Mouse (Mus musculus): Measurements from ENCODE around the gene Lipt2. TPM values are rescaled to one million over a fixed set of nuclear protein-coding genes. Genes with fewer than 3 reads are reported as not detected.

Gene Lipt2
- polyA plus RNA-seq, 1 experiment = 1.5 TPM

DNA sequence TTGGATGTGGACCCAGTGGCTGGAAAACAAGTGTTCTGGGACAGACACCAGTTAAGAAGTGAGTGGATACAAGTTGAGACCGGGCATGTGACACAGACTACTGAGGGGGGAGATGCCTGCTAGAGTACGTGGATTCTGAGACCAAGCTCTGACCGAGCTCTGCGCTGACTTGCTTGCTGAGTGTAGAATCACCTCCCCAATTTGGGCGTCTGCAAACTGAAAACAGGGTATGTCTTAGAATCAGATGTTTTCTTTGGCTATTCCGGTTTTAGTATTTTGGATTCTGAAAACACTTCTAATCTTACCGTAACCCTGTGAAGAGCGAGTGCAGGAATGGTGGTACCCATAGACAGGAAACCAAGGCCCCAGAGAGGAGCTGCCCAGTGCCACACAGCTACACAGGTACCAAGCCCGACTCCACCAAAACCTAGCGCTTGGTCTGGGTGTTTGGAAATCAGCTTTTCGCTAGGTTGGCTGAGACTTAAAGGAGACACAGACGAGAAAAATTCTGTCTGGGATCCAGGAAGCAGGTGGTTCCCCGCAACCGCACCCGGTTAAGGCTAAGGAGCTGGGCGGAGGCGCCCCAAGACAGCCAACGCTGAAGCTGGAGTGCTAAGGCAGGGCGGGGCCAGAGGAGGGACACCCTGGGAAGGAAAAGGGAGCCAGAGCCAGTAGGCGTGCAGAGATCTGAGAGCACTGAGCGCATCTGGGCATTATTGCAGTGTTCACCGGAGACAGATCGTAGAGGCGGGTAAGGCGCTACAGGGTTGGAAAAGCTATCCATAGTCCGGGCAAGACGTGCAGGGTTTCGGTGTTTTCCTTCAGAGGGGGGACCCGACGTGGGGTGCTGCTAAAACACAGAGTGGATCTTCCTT is 19.2 kb downstream of the Lipt2 start:
- WGBS = 5% methylated on average over 30 of the region's 30 CpGs
- Histone ChIP-seq H3K4me1 (ENCODE audit: control insufficient read depth, insufficient read depth, low read length) (no peaks in the 10 kb centered on the region; the same call in none of the 2 replicates), H3K27ac (ENCODE audit: control insufficient read depth, insufficient read depth, low read depth, low read length, poor library complexity) (no peak overlapping the region), H3K4me3 (replicated peaks; ENCODE audit: control insufficient read depth, low read depth, low read length) (peak overlapping the region; percentile 19)
- no peak for TF ChIP-seq CTCF (IDR thresholded peaks at IDR 0.05; ENCODE audit: control insufficient read depth, insufficient read depth, low read length)
- no peak for TF ChIP-seq POLR2A (IDR thresholded peaks at IDR 0.05; ENCODE audit: borderline replicate concordance, control insufficient read depth, low read depth, low read length)

- TF ChIP-seq POLR2A (IDR thresholded peaks at IDR 0.05; ENCODE audit: borderline replicate concordance, control insufficient read depth, low read depth, low read length) (no peak), CTCF (IDR thresholded peaks at IDR 0.05; ENCODE audit: control insufficient read depth, insufficient read depth, low read length) (no peak)
- 7% methylated on average over 15 of the region's 15 CpGs for WGBS
- Histone ChIP-seq H3K4me1 (ENCODE audit: control insufficient read depth, insufficient read depth, low read length) (no peaks in the 10 kb centered on the region; the same call in none of the 2 replicates), H3K27ac (ENCODE audit: control insufficient read depth, insufficient read depth, low read depth, low read length, poor library complexity) (no peak overlapping the region), H3K4me3 (replicated peaks; ENCODE audit: control insufficient read depth, low read depth, low read length) (peak overlapping the region; percentile 19)
These were observed 19.8 kb downstream of the Lipt2 start for GRCm38 (mm10) chr7:100178891-100179233.

GRCm38 (mm10) chr7:100179394-100179793 is 20.3 kb downstream of the Lipt2 start:
- Histone ChIP-seq H3K4me3 (replicated peaks; ENCODE audit: control insufficient read depth, low read depth, low read length) (no peak overlapping the region), H3K27ac (ENCODE audit: control insufficient read depth, insufficient read depth, low read depth, low read length, poor library complexity) (no peak overlapping the region), H3K4me1 (ENCODE audit: control insufficient read depth, insufficient read depth, low read length) (no peaks in the 10 kb centered on the region; the same call in none of the 2 replicates)
- no peak for TF ChIP-seq POLR2A (IDR thresholded peaks at IDR 0.05; ENCODE audit: borderline replicate concordance, control insufficient read depth, low read depth, low read length)
- WGBS = 45% methylated on average over 7 of the region's 7 CpGs

- WGBS = 59% methylated on average over 7 of the region's 7 CpGs
- no peaks in the 10 kb centered on the region; the same call in none of the 2 replicates for H3K4me1 ChIP-seq (ENCODE audit: control insufficient read depth, insufficient read depth, low read length)
- no peak overlapping the region for H3K4me3 ChIP-seq (replicated peaks; ENCODE audit: control insufficient read depth, low read depth, low read length)
- no peak overlapping the region for H3K27ac ChIP-seq (ENCODE audit: control insufficient read depth, insufficient read depth, low read depth, low read length, poor library complexity)
- TF ChIP-seq CTCF (IDR thresholded peaks at IDR 0.05; ENCODE audit: control insufficient read depth, insufficient read depth, low read length) (no peak), POLR2A (IDR thresholded peaks at IDR 0.05; ENCODE audit: borderline replicate concordance, control insufficient read depth, low read depth, low read length) (no peak)
These were observed 20.8 kb downstream of the Lipt2 start for GRCm38 (mm10) chr7:100179836-100180407.

DNA sequence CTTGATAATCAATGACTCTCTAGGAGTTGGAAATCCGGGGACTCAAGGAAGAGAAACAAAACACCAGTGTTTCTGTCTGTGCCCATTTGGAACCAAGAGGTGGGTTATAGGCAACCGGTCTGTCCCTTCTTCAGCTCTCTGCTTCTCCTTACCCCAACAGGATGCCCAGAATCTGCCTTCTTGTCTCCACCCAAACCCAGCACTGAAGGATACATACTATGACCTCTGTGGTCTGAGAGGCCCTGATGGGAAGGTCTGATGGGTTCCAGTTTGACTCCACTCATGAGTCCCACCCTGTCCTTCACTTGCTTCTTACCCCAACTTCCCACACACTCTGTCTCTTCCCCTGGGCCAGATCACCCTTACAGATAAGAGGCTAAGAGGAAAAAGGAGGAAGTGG is 22.1 kb downstream of the Lipt2 start:
- H3K4me3 ChIP-seq (replicated peaks; ENCODE audit: control insufficient read depth, low read depth, low read length) = no peak overlapping the region
- H3K4me1 ChIP-seq (ENCODE audit: control insufficient read depth, insufficient read depth, low read length) = no peaks in the 10 kb centered on the region; the same call in none of the 2 replicates
- 81% methylated on average over 2 of the region's 2 CpGs for WGBS
- H3K27ac ChIP-seq (ENCODE audit: control insufficient read depth, insufficient read depth, low read depth, low read length, poor library complexity) = no peak overlapping the region
- TF ChIP-seq CTCF (IDR thresholded peaks at IDR 0.05; ENCODE audit: control insufficient read depth, insufficient read depth, low read length) = no peak
- TF ChIP-seq POLR2A (IDR thresholded peaks at IDR 0.05; ENCODE audit: borderline replicate concordance, control insufficient read depth, low read depth, low read length) = no peak

- Histone ChIP-seq H3K4me1 (ENCODE audit: control insufficient read depth, insufficient read depth, low read length) (no peaks in the 10 kb centered on the region; the same call in none of the 2 replicates), H3K27ac (ENCODE audit: control insufficient read depth, insufficient read depth, low read depth, low read length, poor library complexity) (no peak overlapping the region), H3K4me3 (replicated peaks; ENCODE audit: control insufficient read depth, low read depth, low read length) (no peak overlapping the region)
- TF ChIP-seq CTCF (IDR thresholded peaks at IDR 0.05; ENCODE audit: control insufficient read depth, insufficient read depth, low read length) = no peak
- no peak for TF ChIP-seq POLR2A (IDR thresholded peaks at IDR 0.05; ENCODE audit: borderline replicate concordance, control insufficient read depth, low read depth, low read length)
- 65% methylated on average over 3 of the region's 3 CpGs for WGBS
These were observed 22.5 kb downstream of the Lipt2 start for GRCm38 (mm10) chr7:100181614-100182013.

DNA sequence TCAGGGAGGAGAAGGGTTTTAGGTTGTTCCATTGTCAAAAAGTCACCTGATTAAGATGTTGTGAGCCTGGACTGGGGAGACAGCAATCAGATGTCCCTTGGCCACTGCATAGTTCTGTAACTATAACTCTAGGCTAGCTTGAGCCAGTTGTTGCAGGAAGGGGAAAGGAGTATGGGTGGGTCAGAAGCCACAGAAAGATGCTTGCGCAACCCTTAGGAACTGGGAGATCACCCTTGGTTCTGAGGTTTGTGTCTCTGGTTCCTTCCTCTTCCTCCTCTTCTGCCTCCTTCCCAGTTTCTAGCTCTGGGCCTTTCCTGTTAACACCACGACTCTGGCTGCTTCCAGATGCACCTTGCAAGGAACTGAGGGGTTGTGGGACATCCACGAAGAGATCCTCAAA is 23.3 kb downstream of the Lipt2 start:
- Histone ChIP-seq H3K4me1 (ENCODE audit: control insufficient read depth, insufficient read depth, low read length) (no peaks in the 10 kb centered on the region; the same call in none of the 2 replicates), H3K4me3 (replicated peaks; ENCODE audit: control insufficient read depth, low read depth, low read length) (no peak overlapping the region), H3K27ac (ENCODE audit: control insufficient read depth, insufficient read depth, low read depth, low read length, poor library complexity) (no peak overlapping the region)
- WGBS = 18% methylated on average over 3 of the region's 3 CpGs
- TF ChIP-seq POLR2A (IDR thresholded peaks at IDR 0.05; ENCODE audit: borderline replicate concordance, control insufficient read depth, low read depth, low read length) (no peak), CTCF (IDR thresholded peaks at IDR 0.05; ENCODE audit: control insufficient read depth, insufficient read depth, low read length) (no peak)

GRCm38 (mm10) chr7:100187601-100188000 is 28.5 kb downstream of the Lipt2 start:
- no peak overlapping the region for H3K4me3 ChIP-seq (replicated peaks; ENCODE audit: control insufficient read depth, low read depth, low read length)
- no peak overlapping the region for H3K27ac ChIP-seq (ENCODE audit: control insufficient read depth, insufficient read depth, low read depth, low read length, poor library complexity)
- TF ChIP-seq POLR2A (IDR thresholded peaks at IDR 0.05; ENCODE audit: borderline replicate concordance, control insufficient read depth, low read depth, low read length) = no peak
- TF ChIP-seq CTCF (IDR thresholded peaks at IDR 0.05; ENCODE audit: control insufficient read depth, insufficient read depth, low read length) = peak; percentile 76
- no peaks in the 10 kb centered on the region; the same call in 1 of the 2 replicates for H3K4me1 ChIP-seq (ENCODE audit: control insufficient read depth, insufficient read depth, low read length)
- 18% methylated on average over 7 of the region's 7 CpGs for WGBS

Data from bone marrow, adult 2 months (tissue).